Mouse (Mus musculus): ENCODE data around the gene Copb1.
"Not testable (repeated sequence)": the region's sequence is repeated elsewhere in the genome, so short reads cannot be mapped to it uniquely, and the experiment has no call there.

The Copb1 gene

DNA sequence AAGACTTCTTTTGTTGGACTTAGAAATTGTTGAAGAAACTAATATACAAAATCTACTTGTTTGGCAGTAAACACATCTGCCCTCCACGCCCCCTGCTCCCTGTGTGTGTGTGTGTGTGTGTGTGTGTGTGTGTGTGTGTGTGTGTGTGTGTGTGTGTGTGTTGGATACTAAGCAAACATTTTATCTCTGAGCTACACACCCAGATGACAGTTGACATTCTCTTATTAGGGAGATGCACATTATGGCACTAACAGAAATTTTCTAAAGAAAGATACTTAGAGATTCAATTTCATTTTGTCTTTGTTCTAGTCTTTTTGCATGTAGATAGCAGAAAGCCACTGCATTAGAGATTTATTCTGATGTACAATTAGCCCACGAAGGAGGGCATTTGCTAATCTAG, 37.6 kb downstream of the Copb1 start:
- DNase-seq (ENCODE audit: low spot score), result no peak

DNA sequence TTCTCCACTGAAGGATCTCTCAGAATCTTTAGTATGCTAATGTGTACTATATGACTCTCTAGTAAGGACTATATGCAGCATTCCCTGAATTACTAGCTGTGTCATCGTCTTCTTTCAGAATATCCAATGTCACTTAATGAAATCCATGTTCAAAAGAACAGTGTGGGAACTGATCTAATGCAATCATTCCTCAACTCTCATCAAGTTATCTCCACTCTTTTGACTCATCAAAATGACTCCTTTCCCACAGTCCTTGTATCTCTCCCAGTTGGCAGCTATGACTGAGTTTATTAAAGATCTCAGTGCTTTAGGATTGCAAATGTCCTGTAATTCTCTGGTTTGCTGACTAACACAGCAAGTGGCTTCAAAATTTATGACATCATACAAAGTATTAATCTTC, 40.1 kb downstream of the Copb1 start:
- no peak for DNase-seq (ENCODE audit: low spot score)

DNA sequence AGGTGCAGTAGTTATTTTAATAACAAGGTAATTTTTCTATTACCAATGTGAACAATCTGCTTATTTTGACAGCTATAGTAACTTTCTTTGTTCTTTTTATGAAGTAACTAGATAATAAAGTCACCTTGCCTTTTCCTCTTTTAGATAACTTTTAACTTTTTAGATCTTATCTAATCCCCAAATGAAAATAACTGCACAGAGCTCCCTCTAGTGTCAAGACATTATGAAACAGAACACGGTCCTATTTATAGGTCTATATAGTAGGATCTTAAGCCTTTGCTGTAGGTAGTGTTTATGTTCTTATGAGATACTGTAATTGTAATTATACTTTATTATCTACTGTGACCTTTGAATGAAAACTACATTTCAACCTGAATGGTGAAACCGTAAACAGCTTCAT, 41.0 kb downstream of the Copb1 start:
- DNase-seq (ENCODE audit: low spot score), result peak; percentile 72

DNA sequence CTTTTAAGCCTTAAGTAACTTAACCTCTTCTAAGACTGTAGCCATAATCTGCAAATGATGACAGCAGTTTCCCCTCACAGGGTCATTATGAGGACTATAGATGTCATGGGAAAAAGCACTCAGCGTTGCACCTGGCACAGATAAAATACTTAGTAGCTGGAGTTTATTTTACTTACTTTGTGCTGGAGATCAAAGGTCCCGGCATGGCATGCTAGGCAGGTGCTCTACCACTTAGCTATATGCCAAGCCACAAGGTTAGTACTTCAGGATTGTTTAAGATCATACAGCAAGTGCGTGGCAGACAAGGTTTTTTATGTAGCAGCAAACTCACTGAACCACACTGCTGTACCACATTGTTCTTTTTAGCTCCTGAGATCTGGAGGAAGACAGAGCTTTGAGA, 43.9 kb downstream of the Copb1 start:
- DNase-seq (ENCODE audit: low spot score), result no peak

DNA sequence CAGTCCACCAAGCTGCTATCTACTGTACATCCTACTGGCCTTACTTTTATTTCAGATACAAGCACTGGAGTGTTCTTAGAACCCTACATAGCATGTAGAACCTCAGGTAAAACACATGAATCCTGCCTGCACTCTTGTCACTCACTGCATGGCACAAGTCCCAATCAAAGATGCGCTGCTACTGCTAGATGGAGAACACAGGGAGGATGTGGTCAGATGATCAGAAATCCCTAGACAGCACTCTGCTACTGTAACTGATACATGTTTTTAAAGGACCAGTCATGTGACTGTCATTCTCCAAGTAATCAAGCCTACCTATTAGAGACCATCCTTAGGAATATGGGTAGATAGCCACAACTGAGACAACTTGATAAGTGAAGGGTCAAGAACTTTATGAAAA, 44.7 kb downstream of the Copb1 start:
- no peak for DNase-seq (ENCODE audit: low spot score)

DNA sequence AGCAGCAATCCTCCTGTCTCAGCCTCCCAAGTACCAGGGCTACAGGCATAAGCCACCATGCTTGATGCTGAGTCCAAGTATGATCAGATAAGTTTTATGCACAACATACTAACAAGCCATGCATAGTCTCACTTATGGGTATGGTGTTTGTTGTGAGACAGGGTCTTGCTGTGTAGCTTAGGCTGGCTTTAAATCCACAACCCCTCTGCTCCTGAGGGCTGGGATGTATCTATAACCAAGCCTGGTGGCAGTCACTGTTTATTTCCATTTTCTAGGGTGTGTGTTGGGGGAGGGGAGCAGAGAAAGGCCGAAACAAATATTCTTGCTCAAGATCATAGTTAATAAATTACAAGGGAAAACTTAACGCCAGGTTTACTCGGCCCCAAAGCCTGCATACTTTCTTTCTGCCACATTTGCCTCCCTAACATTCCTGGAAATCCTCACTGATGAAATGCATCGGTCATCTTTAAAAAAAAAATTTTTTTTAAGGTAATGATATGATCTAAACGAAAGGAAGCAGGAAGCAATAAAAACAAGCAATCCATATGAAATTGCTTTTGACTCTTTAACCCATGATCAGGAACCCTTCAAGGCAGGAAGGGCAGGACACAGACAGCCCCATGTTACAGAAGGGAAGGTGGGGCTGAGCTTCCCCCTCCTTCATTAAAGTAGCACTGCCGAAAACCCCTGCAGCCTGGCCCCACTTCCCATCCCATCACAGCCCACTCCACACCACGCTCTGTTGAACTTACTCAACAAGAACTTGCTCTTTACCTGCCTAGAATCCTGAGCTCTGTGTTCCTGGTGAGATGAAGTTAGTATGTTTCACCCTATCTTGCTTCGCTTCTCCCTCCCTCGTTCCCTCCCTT, 50.8 kb downstream of the Copb1 start:
- no peak for DNase-seq (ENCODE audit: low spot score)

DNA sequence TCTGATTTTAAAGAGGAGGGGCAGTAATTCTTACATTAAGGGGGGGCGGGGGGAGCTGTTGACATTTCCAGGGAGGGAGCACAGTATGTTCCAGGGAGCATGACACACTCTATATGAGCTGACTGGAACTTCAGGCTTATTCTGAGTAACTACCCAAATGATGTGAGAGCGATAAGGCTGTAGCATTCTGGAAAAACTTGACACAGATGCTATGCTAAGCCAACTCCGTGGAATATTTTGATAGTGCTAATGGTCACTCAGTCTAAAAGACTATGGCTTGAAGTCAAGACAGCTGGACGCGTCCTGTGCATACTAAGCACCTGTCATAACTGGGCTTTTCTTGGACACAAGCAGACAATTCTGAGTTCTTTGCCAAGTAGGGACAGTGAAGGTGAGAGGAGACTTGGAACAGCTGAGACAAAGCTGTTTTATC, 51.5 kb downstream of the Copb1 start:
- no peak for DNase-seq (ENCODE audit: low spot score)

DNA sequence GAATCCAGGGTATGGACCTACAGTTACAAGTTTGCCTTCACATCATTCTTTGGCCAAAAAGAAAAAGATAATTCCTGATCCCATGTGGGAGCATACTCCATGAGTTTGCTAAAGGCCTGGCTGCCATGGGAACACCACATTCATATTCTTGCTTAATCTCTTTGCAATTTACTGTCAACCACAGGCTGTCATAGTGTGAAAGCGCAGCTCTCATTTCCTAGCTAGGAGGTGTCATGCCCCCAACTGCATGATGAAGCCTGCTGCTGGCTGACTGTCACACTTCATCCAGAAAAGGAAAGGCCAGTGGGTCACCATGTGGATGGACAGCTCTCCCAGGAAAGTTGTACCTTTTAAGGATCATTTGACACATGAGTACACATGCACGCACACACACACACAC, 53.9 kb downstream of the Copb1 start:
- DNase-seq (ENCODE audit: low spot score), result no peak

DNA sequence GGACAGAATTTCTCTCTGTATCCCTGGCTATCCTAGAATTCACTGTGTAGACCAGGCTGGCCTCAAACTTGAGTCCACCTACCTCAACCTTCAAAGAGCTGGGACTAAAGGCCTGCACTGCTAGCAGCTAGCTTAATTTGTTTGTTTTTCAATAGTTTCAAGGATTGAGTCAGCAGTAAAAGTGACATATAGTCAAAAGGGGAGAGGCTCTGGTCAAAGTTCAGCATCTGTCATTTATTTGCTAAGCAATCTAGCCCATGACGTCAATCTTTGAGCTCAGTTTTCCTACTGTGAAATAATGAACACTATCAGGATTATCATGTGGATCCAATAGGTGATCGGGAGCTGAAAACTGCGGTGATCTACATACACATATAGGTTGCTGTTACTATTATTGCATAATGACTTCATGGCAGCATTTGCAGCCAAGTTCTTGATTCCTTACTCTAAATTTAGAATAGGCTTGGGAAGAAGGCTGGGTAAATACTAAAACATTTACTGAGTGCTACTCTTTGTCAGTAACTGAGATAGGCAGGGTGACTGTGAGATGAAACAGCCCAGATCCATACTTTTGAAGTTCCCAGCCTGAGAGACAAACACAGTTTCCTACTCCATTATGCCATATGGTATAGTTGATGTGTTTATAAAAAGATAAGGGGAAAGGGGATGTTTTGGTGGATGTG, 54.9 kb downstream of the Copb1 start:
- no peak for DNase-seq (ENCODE audit: low spot score)

DNA sequence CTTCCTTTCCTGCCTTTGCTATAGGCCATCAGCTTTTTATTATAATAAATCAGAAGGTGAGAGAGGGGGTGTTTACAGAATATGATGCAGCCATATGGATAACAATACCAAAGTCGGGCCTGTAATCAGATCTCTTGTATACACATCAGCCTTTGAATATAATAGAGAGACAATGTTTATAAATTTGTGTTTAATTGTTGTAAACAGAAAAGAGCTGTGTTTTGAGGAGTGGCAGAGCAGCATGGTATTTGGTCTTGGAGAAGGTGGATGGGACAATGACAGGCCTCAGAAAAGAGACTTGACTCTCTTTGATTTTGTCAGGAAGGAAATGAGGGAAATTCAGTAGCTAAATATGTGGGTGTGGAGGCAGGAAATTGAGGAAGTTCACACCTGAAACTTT, 56.3 kb downstream of the Copb1 start:
- no peak for DNase-seq (ENCODE audit: low spot score)

DNA sequence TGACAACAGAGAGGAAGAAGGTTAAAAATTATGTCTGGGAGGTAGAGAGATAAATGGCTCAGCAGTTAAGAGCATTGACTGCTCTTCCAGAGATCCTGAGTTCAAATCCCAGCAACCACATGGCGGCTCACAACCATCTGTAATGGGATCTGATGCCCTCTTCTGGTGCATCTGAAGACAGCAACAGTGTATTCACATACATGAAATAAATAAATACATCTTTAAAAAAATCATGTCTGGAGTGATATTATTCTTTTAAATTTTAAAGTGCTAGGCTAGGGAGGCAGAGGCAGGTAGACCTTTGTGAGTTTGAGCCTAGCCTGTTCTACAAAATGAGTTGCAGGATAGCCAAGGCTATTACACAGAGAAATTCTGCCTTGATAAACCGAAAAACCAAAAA, 57.9 kb downstream of the Copb1 start:
- not testable (repeated sequence) for DNase-seq (ENCODE audit: low spot score)

DNA sequence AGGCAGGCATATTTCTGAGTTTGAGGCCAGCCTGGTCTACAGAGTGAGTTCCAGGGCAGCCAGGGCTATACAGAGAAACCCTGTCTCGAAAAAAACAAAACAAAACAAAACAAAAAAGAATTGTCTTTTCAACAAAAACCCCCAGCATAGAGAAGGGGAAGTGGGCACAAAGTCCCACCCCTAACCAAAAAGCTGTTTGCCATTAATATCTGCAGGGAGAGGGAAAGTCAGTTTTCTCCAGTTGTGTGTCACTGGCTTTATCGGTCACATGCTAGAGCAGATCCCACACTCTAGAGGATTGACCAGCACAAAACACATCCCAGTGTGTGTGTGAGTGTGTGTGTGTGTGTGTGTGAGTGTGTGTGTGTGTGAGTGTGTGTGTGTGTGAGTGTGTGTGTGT, 59.7 kb downstream of the Copb1 start:
- DNase-seq (ENCODE audit: low spot score), result not testable (repeated sequence)

DNA sequence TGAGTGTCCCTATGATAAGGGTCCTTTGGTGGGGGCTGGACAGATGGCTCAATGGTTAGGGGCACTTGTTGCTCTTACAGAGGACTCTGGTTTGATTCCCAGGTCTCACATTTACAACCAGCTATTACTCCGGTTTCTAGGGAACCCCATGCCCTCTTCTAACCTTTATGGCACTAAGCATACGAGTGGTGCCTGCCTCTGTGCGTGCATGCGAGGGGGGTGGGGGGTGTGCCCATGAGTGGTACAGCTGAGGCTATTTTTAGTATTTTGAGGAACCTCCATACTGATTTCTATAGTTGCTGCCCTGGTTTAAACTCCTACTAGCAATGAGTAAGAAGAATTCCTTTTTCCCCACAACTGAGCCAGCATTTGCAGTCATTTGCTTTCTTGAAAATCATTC, 60.3 kb downstream of the Copb1 start:
- no peak for DNase-seq (ENCODE audit: low spot score)

DNA sequence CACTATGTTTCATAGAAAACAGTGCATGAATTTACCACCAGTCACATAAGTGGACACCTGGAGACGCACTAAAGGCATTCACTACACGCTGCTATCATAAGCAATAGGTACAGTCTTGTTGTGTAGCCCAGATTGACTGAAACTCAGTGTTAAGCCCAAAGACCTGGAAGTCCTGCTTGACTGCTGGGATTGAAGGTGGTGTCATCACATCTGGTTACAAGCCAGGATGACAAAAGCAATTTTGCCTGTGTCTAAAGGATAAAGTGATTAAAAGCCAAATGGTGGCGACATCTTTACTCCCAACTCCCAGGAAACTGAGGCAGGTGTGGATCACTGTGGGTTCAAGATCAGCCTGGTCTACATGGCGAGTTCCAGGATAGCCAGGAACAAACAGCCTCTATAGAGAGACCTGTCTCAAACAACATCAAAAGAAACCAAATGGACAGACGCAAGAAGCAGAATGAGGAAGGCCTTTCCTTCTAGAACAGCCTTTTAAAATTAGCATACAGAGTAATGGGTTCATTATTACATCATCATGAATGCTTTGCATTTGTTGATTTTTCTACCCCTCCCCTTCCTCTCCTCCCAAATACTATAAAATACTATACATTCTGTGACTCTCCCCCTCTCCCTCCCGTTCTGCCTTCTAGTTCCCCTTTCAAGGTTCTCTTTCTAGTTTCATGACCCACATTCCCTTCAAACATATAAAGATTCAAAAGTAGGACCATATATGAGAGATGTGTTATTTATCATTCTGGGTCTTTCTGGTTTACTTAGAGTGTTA, 61.0 kb downstream of the Copb1 start:
- DNase-seq (ENCODE audit: low spot score), result no peak

DNA sequence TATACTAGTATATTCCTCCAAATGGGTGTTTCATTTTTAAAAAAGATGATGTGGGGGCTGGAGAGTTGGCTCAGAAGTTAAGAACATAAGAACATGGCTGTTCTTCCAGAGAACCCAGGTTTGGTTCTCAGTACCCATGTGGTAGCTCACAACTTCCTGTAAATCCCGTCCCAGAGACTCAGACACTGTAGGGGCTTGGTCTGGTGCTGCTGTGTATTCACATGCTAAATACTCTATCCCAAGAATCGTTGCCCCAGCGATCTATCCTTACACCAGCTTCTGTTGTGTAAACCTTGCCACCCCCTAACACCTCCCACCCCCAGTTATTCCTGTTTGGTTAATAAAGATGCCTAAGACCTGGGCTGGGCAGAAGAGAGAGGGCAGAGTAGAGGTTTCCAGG, 61.9 kb downstream of the Copb1 start:
- DNase-seq (ENCODE audit: low spot score), result no peak

DNA sequence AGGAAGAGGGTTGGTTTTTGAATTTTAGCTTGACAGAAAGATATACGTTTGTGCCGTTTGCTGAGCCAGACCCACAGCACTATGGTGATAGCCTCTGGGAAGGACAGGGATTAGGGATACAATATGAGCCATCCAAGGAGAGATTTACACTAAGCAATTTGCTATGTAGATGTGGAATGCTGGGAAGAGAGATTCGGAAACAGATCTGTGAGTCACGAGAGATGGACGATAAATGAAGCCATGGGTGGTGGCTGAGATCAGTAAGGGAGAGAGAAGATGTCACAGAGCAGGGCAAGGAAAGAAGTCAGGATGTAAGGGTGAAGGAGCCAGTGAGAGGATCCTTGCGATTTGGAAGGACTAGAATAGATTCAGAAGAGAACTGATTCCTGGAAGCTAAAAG, 71.1 kb downstream of the Copb1 start:
- no peak for DNase-seq (ENCODE audit: low spot score)

DNA sequence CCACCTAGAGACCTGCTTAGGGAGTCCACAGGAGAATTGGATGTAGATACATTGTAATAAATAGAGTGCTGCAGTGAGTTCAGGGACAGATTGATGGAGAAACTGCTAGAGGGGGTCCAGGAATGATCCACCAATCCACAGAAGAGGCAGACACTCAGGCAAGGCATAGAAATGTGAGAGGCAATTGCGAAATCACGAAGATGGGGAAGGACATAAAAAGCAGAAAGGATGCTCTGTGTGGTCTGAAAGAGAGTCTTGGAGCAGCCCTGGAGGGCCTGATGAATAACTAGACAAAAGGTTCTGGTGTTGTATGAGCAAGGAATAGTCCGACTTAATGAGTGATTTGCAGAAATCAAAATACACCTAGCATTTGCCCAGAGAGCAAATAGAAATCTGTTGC, 71.8 kb downstream of the Copb1 start:
- no peak for DNase-seq (ENCODE audit: low spot score)

DNA sequence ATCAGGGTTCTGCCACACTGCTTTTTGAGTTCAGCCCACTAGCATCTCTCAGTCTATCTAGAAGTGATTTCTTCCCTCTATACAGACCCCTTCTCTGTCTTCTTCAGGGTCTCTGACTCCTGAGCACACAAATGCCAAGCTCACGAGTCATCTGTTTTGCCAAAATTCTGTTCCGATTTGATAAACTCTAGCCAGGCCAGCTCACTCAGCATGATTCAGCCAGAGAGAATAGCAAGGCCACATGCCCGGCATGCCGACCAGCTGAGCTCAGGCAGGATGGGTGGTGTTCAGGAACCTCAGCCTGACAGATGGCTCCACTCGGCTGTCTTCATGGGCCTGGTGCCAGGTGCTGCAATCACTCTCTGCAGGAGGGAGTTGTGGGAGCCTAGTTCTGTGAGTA, 73.1 kb downstream of the Copb1 start:
- DNase-seq (ENCODE audit: low spot score), result peak; percentile 34

DNA sequence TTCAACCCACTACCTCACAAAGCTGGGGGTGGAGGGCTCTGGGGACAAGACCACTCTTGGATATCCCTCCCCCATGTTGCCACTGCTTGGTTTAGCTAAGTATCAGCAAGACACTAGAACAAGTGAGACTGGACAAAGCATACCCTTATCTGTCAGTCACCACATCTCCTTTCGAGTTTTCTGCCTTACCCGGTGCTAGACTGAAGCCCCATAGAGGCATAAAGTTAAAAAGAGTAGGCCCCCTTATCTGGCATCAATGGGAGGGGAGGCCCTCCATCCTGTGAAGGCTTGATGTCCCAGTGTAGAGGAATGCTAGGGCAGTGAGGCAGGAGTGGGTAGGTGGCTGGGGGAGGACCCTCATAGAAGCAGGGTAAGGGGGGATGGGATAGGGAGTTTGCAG, 77.9 kb downstream of the Copb1 start:
- no peak for DNase-seq (ENCODE audit: low spot score)

DNA sequence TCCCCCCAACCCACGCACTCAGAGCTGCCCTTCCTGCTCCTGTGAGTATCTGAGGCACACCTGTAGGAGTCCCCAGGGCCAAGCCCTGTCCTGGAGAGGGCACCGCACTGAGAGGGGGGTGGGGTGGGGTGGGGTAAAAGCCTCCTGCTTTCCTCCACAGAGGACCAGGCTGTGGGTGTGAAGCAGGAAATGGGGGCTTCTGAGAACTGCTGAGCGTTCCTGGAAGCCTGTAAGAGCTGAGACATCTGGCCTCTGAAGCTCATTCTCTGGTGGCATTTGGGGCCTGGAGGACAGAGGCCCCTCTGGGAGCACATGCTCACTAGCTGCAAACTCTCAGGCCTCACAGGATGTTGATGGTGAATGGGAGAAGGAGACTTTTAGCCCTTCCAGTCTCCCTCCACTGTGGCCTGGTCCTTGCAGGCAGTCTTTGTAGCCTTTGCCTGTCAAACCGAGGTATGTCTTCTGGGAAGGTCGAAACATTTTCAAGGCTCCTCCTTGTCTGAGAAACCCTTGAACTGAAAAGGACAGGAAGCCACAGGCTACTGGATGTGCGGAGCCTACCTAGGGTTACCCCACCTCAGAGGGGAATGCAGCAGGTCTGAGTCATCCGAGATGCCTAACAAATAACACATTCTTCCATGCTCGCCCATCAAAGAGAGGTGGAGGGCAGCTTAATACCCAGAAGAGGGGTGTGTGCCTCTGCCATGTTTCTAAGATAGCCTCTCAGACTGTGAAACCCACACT, 83.0 kb downstream of the Copb1 start:
- DNase-seq (ENCODE audit: low spot score), result no peak

DNA sequence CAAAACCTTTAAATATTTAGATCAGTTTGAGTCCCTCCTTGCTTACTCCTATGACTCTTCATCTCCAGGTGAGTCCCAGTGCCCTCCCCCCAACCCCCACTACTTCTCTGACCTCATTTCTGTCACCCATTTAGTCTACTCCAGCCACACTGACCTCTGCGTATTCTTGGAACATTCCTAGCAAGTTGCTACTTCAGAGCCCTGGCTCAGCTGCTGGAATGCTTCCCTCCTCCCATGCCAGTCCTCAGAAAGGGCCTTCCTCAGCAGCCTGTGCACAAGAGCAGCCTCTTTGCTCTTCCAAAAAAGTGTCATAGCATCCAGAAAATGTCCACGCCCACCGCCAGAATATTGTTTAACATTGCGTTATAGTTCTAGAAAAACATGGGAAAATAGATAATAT, 84.5 kb downstream of the Copb1 start:
- DNase-seq (ENCODE audit: low spot score), result no peak

DNA sequence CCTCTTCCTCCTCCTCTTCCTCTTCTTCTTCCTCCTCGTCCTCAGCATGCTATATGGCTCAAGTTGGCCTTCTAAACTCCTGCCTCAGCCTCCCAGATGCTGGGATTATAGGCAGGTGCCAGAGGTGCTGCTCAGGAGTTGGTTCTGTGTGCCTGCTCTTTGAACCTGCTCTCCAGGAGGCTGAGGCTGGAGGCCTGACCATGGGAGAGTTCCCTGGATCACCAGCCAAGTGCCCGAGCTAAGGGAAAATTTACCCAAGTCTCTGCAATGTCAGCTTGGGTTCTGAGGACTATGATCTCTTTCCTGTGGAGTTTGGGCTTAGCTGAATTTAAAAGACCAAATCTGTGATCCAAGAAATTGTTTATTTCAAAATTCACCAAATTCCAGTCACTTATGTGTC, 85.1 kb downstream of the Copb1 start:
- no peak for DNase-seq (ENCODE audit: low spot score)
